Mouse (Mus musculus) bone marrow macrophage, adult 2 months (primary cell): Measurements from ENCODE around the gene Fmnl3. TPM values are rescaled to one million over a fixed set of nuclear protein-coding genes. Genes with fewer than 3 reads are reported as not detected.
"Not testable (repeated sequence)": the region's sequence is repeated elsewhere in the genome, so short reads cannot be mapped to it uniquely, and the experiment has no call there.

ENCODE experiments used
- H3K27ac ChIP-seq: 2 replicates; pipeline ENCODE4 v1.5.1; 2012; ENCODE audit warnings: low read depth, low read length; ENCODE audit not compliant: insufficient read depth
- H3K4me1 ChIP-seq: 2 replicates; pipeline ENCODE4 v1.6.1; 2012; ENCODE audit warnings: low read length; ENCODE audit not compliant: control insufficient read depth, insufficient read depth
- H3K4me3 ChIP-seq: 2 replicates; pipeline ENCODE4 v1.5.1; 2012; ENCODE audit warnings: mild to moderate bottlenecking, low read length, moderate library complexity; ENCODE audit not compliant: insufficient read depth
- CTCF ChIP-seq: IDR thresholded peaks from 2 replicates; pipeline ENCODE4 v1.5.1; 2012; ENCODE audit warnings: low read depth, mild to moderate bottlenecking, low read length, moderate library complexity
- POLR2A ChIP-seq: IDR thresholded peaks from 2 replicates; pipeline ENCODE4 v1.6.1; 2012; ENCODE audit warnings: mild to moderate bottlenecking, low read depth, low read length, borderline replicate concordance
- polyA plus RNA-seq: library from polyadenylated mRNA; stranded (reverse); fragments of >200 nt; gene quantifications from 2 replicates; pipeline ENCODE4 v1.2.4, GENCODE M21; 2012; ENCODE audit not compliant: missing spikeins, insufficient read depth, insufficient read length

The Fmnl3 gene
- polyA plus RNA-seq, 1 experiment: 23.2 TPM

GRCm38 (mm10) chr15:99387976-99388375, 17.7 kb upstream of the Fmnl3 start:
- Histone ChIP-seq H3K4me3 (no peak overlapping the region), H3K4me1 (peaks cover 22% of the 10 kb centered on the region), H3K27ac (peak overlapping the region; percentile 30)
- TF ChIP-seq CTCF: no peak
- TF ChIP-seq POLR2A: no peak

- Histone ChIP-seq H3K4me1 (peaks cover 24% of the 10 kb centered on the region), H3K27ac (no peak overlapping the region), H3K4me3 (no peak overlapping the region)
- TF ChIP-seq CTCF (no peak), POLR2A (no peak)
Observed at GRCm38 (mm10) chr15:99386796-99387195, 16.5 kb upstream of the Fmnl3 start.

GRCm38 (mm10) chr15:99386110-99386509, 15.8 kb upstream of the Fmnl3 start:
- peaks cover 29% of the 10 kb centered on the region for H3K4me1 ChIP-seq
- not testable (repeated sequence) for H3K27ac ChIP-seq

GRCm38 (mm10) chr15:99384071-99384470, 13.8 kb upstream of the Fmnl3 start:
- TF ChIP-seq POLR2A (no peak), CTCF (no peak)
- peaks cover 29% of the 10 kb centered on the region for H3K4me1 ChIP-seq
- no peak overlapping the region for H3K4me3 ChIP-seq
- H3K27ac ChIP-seq: no peak overlapping the region

More at GRCm38 (mm10) chr15:99386110-99386509, 15.8 kb upstream of the Fmnl3 start:
- not testable (repeated sequence) for H3K4me3 ChIP-seq

GRCm38 (mm10) chr15:99382893-99383292, 12.6 kb upstream of the Fmnl3 start:
- TF ChIP-seq POLR2A: no peak
- no peak for TF ChIP-seq CTCF
- H3K4me1 ChIP-seq: peaks cover 28% of the 10 kb centered on the region
- no peak overlapping the region for H3K27ac ChIP-seq
- H3K4me3 ChIP-seq: no peak overlapping the region

GRCm38 (mm10) chr15:99376240-99376639, 6.0 kb upstream of the Fmnl3 start:
- H3K4me3 ChIP-seq: no peak overlapping the region
- H3K27ac ChIP-seq: no peak overlapping the region
- TF ChIP-seq POLR2A (no peak), CTCF (no peak)

GRCm38 (mm10) chr15:99375581-99375980, 5.3 kb upstream of the Fmnl3 start:
- Histone ChIP-seq H3K4me3 (no peak overlapping the region), H3K27ac (no peak overlapping the region), H3K4me1 (peaks cover 9% of the 10 kb centered on the region)
- TF ChIP-seq POLR2A (no peak), CTCF (no peak)

More at GRCm38 (mm10) chr15:99376240-99376639, 6.0 kb upstream of the Fmnl3 start:
- peaks cover 10% of the 10 kb centered on the region for H3K4me1 ChIP-seq

GRCm38 (mm10) chr15:99375036-99375435, 4.8 kb upstream of the Fmnl3 start:
- Histone ChIP-seq H3K27ac (no peak overlapping the region), H3K4me3 (no peak overlapping the region), H3K4me1 (peaks cover 9% of the 10 kb centered on the region)
- TF ChIP-seq POLR2A: no peak
- TF ChIP-seq CTCF: no peak

GRCm38 (mm10) chr15:99372761-99373160, 2.5 kb upstream of the Fmnl3 start:
- TF ChIP-seq POLR2A: no peak
- TF ChIP-seq CTCF: no peak
- Histone ChIP-seq H3K27ac (no peak overlapping the region), H3K4me3 (no peak overlapping the region), H3K4me1 (peaks cover 17% of the 10 kb centered on the region)

- TF ChIP-seq CTCF (no peak), POLR2A (no peak)
- Histone ChIP-seq H3K4me1 (peaks cover 17% of the 10 kb centered on the region), H3K4me3 (no peak overlapping the region), H3K27ac (no peak overlapping the region)
Observed at GRCm38 (mm10) chr15:99371526-99372340, 1.5 kb upstream of the Fmnl3 start.
